Mouse (Mus musculus) CD4-positive helper T cell, adult 2 months (primary cell): Measurements from ENCODE around the gene Afdn.
"Not testable (repeated sequence)": the region's sequence is repeated elsewhere in the genome, so short reads cannot be mapped to it uniquely, and the experiment has no call there.

Experiments used
- DNase-seq: peaks from one replicate; pipeline ENCODE4 v3.0.0-alpha.2; 2012; ENCODE audit warnings: low read depth, missing footprints, low spot score

The Afdn gene

DNA sequence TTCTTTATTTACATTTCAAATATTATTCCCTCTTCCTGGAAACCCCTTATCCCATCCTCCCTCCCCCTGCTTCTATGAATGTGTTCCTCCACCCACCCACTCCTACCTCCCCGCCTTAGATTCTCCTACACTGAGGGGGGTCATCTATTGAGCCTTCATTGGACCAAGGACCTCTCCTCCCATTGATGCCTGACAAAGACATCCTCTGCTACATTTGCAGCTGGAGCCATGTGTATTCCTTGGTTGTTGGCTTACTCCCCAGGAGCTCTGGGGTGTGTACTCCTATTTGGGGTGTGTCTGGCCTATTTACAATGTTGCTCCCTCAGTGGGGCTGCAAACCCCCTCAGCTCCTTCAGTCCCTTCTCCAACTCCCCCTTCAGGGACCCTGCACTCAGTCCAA is 109.9 kb downstream of the Afdn start:
- no peak for DNase-seq

DNA sequence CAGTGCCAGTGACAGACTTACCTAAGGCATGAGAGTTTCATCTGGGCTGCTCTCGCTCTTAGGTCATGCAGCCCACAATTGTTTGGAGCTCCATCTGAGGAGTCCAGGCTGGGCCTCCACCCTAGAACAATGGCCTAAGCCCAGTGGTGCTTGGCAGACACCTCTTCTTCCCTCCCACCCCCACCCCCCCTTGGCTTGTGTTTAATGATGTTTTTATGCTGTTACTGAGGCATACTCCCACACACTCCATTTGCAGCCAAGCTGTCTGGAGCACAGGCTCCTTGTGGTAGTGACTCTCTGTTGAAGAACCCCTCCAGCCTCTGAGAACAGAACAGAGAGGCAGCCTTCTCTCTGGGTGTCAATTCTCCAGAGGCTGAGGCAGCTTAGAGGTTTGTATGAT is 113.9 kb downstream of the Afdn start:
- no peak for DNase-seq

GRCm38 (mm10) chr17:13877460-13877859 is 117.1 kb downstream of the Afdn start:
- DNase-seq = no peak

DNA sequence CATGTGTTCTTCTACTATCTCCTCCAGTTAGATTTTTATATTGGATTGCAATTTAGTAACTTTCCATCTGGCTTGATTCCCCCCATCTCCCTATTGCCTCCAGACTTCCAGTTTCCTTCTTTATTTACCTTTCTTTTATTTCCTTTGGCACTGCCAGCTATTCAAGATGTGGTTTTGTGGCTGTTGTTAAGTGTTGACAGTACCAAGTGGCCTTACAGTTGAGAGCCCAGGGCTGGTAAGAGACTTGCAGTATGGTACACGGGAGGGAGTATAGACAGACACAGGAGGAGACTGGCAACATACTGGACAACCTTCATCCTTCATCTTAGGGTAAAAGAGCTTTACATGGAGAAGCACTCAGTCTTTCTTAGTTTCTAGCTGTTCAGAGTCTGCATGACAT is 119.4 kb downstream of the Afdn start:
- DNase-seq = no peak

DNA sequence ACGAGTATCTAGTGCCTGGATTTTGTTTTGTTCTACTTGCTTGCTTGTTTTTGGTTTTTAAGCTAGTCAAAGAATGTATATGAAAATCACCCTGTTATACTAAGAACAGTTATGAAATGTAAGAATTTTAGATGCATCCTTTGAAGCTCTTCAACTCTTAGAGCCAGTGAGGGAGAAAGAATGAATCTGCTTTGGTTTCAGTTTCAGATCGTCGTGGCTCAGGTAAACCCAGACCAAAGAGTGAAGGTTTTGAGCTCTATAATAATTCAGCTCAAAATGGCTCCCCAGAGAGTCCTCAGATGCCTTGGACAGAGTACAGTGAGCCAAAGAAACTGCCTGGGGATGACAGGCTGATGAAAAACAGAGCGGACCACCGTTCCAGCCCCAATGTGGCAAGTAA is 123.2 kb downstream of the Afdn start:
- DNase-seq = no peak

- DNase-seq = no peak
Measured at GRCm38 (mm10) chr17:13889818-13890434, 129.6 kb downstream of the Afdn start.

- no peak for DNase-seq
Measured at GRCm38 (mm10) chr17:13890932-13891331, 130.6 kb downstream of the Afdn start.

GRCm38 (mm10) chr17:13898838-13899237 is 138.5 kb downstream of the Afdn start:
- DNase-seq = no peak

GRCm38 (mm10) chr17:13899241-13899640 is 138.9 kb downstream of the Afdn start:
- no peak for DNase-seq

GRCm38 (mm10) chr17:13903793-13904192 is 143.5 kb downstream of the Afdn start:
- DNase-seq = no peak

DNA sequence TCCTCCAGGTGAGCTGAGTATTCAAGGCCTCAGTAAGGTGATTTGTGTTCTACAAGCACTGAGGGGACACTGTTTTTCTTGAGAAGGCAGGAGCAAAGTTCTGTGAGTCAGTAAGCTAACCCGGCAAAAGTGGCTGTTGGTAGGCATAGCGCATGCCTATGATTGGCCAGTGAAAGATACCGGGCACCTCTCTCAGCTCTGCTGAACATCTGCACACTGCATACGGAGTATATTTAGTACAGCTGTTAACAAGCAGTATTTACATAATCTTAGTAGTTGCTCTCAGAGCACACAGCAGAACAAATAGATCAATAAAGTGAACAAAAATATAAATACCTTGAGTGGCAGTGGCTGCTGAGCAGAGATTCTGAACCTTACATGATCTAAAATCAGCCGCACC is 146.7 kb downstream of the Afdn start:
- no peak for DNase-seq

GRCm38 (mm10) chr17:13907681-13908080 is 147.3 kb downstream of the Afdn start:
- no peak for DNase-seq

DNA sequence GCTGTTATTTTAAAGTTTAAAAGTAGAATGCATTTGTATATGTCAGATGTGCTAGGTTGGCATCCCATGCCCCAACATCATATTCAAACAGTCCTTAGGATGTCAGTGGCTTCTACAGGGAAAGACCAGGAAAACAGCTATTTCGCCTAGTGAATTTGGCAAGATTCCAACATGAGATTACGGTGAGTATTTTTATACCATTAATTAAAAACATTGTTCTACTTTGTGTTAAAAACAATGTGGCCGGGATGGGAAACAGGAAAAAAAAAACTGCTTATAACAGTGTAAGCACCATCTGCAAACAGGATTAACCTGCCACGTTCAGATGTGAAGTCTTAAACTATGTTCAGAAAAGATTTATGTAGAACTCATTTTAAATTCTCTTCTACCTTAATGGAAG is 153.6 kb downstream of the Afdn start:
- DNase-seq = no peak

DNA sequence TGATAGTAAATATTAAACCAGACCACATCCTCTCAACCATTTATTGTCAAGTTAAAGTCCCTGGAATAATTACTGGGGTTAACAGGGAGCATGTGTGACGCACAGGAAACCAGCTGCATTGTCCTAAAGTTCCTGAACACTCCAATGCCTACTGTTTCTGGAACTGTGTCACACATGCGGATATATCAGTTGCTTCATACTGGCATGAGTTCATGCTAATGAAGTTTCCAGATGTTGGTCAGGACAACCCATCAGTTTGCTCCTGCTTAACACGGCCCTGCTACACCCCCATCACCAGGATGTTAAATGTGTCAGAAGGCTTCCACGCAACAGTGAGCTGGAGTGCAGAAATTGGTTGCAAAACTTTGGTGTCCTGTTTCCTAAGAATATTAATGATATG is 154.2 kb downstream of the Afdn start:
- no peak for DNase-seq

- DNase-seq = no peak
Measured at GRCm38 (mm10) chr17:13920771-13921170, 160.4 kb downstream of the Afdn start.

GRCm38 (mm10) chr17:13923418-13923817 is 163.1 kb downstream of the Afdn start:
- DNase-seq = no peak

GRCm38 (mm10) chr17:13924588-13924987 is 164.2 kb downstream of the Afdn start:
- DNase-seq = no peak

DNA sequence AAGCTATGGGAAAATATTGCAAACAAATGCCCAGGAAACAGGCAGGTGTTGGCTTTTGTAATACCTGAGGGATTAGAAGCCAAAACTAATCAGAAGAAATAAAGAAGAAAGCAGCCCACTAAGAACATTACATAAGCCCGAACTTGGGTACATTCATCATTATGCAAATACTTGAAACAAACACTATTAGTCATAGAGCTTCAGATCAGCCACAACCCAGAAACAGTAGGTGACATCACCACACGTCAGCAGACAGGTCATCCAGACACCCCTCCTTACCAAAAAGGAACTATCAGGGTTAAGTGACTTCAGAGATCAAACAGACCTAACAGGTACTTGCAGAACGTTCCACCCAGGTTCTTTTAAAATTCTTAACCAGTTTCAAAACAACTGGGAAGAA is 165.6 kb downstream of the Afdn start:
- no peak for DNase-seq

DNA sequence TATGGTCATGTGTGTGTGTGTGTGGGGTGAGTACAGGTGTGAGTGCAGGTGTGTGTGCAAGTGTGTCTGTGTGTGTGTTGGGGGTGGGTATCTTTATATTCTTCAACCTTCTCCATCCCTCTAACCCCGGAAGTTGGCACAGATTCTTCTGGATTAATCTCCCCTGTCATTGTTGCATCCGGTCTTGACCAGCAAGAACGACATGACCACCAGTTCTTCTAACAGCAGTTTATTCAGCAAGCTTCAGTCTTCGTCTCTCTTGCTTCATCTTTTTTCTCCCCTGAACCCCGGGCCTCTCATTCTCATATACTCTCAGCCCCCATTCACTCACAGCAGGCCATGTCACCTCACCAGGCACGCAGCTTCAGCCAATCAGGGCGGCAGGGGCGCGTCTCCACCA is 170.1 kb downstream of the Afdn start:
- no peak for DNase-seq

GRCm38 (mm10) chr17:13935364-13935763 is 175.0 kb downstream of the Afdn start:
- DNase-seq = not testable (repeated sequence)

- DNase-seq = no peak
Measured at GRCm38 (mm10) chr17:13937787-13938186, 177.4 kb downstream of the Afdn start.

GRCm38 (mm10) chr17:13938652-13939051 is 178.3 kb downstream of the Afdn start:
- DNase-seq = no peak

DNA sequence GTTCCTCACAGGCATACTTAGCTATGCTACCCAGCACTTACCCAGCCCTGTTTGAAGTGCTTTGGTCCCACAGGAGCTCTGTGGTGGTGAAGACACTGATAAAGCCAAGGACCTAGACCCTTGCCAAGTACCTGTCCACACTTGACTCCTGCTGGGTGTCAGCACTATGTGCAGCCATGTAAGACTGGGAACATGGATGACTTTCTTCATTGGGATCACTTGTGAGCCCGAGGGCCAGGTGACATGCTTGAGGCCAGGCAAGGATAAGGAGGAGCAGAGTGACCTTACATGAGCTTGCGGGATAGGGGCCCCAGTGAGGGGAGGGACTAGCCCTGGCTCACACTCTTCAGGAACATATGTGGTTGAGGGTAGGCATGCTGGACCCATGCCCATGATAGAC is 178.9 kb downstream of the Afdn start:
- not testable (repeated sequence) for DNase-seq

DNA sequence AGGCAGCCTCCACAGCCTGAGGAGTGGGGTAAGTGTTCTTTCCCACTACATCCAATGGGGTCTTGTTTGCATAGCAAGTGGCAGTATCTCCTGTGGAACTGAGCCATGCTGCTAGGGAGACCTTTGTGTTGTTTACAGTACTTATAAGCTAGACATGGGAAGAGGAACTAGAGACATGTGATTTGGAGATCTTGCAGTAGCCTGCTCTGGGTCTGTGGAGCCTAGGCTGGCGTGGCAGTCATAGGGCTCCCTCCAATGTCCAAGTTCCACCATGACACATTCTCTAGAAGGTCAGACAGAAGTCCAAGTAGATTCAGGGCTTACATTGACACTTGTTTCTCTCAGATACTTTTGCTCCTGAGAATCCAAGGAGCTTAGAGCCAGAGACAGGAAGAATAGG is 180.1 kb downstream of the Afdn start:
- DNase-seq = no peak
